Mouse (Mus musculus) kidney, adult 2 months (tissue): Measurements from ENCODE around the gene Srgap1. TPM values are rescaled to one million over a fixed set of nuclear protein-coding genes. Genes with fewer than 3 reads are reported as not detected.
A peak's percentile ranks its signal among the peaks of the same experiment; 100 is the strongest.

ENCODE experiments used
- DNase-seq: peaks from one replicate; pipeline ENCODE4 v3.0.0; 2021
- H3K27ac ChIP-seq: fragments of 200-500 bp; 2 replicates; pipeline ENCODE4 v1.5.1; 2012; ENCODE audit warnings: low read depth, low read length, control low read depth, inconsistent platforms; ENCODE audit not compliant: insufficient read depth
- H3K27me3 ChIP-seq: fragments of 200-500 bp; replicated peaks from 2 replicates; pipeline ENCODE4 v1.6.1; 2012; ENCODE audit warnings: mild to moderate bottlenecking, moderate library complexity, low read length, inconsistent platforms; ENCODE audit not compliant: control insufficient read depth, insufficient read depth
- H3K36me3 ChIP-seq: fragments of 200-500 bp; 2 replicates; pipeline ENCODE4 v1.6.1; 2012; ENCODE audit warnings: mild to moderate bottlenecking, moderate library complexity, low read length, inconsistent platforms; ENCODE audit not compliant: control insufficient read depth, insufficient read depth
- H3K4me1 ChIP-seq: fragments of 200-500 bp; 2 replicates; pipeline ENCODE4 v1.6.1; 2011; ENCODE audit warnings: low read length; ENCODE audit not compliant: control insufficient read depth, insufficient read depth
- H3K4me3 ChIP-seq: fragments of 200-500 bp; 2 replicates; pipeline ENCODE4 v1.5.1; 2011; ENCODE audit warnings: mild to moderate bottlenecking, low read depth, low read length, control low read depth; ENCODE audit not compliant: insufficient read depth
- CTCF ChIP-seq: fragments of 200-500 bp; conservative IDR thresholded peaks from 2 replicates; pipeline ENCODE4 v1.5.1; 2011; ENCODE audit warnings: low read depth, mild to moderate bottlenecking, control low read depth, low read length, moderate library complexity, mixed read lengths; ENCODE audit not compliant: insufficient read depth, insufficient read length
- POLR2A ChIP-seq: fragments of 200-500 bp; IDR thresholded peaks from one replicate; pipeline ENCODE4 v1.6.1; 2011; ENCODE audit warnings: low read depth, low read length, control low read depth
- WGBS: fragments of 180-500 bp; shearing (Covaris S2); methylation state at CpG from one replicate; pipeline ENCODE4 v1.1.7; 2018; 5-methylcytosine and 5-hydroxymethylcytosine counted together
- polyA plus RNA-seq: library from polyadenylated mRNA; depleted of rRNA; stranded (reverse); fragments of >200 nt; gene quantifications from 2 replicates; pipeline ENCODE4 v1.2.3, GENCODE M21; 2012

The Srgap1 gene
- polyA plus RNA-seq, 1 experiment: 3.4 TPM

DNA sequence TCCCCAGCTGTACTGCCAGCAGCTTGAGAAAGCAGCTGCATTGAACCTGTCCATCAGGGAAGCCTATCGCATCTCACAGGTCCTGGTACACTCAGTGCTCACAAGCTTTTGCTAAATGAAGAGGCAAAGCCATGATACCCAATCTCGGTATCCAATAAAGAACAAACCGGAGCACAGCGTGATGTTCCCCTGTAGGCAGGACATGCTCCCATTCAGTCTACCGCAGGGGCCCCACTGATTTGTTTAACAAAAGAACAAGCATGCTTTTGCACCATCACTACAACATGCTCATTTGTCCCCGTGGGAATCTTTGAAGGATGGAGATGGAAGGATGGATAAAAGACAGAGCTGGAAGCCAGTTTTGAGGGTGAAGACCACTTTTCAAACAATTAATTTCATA lies 257.0 kb downstream of the Srgap1 start:
- no peaks in the 10 kb centered on the region for H3K4me1 ChIP-seq
- H3K27me3 ChIP-seq: no peaks in the 10 kb centered on the region
- WGBS: 84% methylated on average over 6 of the region's 6 CpGs
- no peak overlapping the region for H3K4me3 ChIP-seq
- no peak overlapping the region for H3K27ac ChIP-seq
- no peaks in the 10 kb centered on the region for H3K36me3 ChIP-seq
- TF ChIP-seq POLR2A (no peak), CTCF (no peak)
- DNase-seq: no peak

DNA sequence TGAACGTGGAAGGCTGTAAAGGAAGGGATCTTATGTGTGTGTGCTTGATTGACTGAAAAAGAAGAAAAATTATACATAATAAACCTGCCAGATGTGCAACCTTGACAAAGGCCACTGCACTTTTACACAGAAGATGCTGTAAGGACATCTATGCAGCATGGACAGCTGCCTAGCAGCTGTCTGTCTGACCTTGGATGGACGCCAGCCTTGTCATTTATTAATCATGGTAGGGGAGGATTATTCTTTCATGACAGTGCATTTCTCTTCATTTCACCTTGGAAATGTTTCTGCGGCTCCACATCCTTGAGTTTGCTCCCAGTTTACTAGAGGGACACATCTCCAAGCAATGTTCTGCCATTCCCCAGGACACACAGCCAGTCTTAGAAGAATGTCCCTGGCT lies 258.6 kb downstream of the Srgap1 start:
- TF ChIP-seq CTCF (no peak), POLR2A (no peak)
- WGBS: 65% methylated on average over 3 of the region's 3 CpGs
- Histone ChIP-seq H3K4me3 (no peak overlapping the region), H3K27ac (no peak overlapping the region), H3K27me3 (no peaks in the 10 kb centered on the region), H3K4me1 (no peaks in the 10 kb centered on the region), H3K36me3 (no peaks in the 10 kb centered on the region)
- DNase-seq: peak; percentile 70

DNA sequence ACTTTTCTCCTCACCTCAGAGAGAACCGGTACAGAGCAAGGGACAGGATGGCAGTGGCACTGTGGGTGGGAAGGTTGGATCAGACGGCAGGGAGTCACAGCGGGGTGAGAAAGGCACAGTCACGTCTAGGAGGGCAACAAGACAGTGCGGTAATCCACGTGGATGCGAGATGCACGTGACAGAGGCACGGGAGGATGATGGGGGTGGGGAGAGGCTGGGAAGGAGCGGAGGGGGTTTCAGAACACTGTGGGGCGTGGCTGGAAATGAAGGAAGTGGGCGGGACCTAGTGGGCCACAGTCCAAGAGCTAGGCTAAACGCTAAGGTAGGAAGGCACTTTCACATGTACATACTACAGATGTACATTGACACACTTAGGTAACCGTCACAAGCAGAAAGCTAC lies 266.0 kb downstream of the Srgap1 start:
- Histone ChIP-seq H3K4me1 (no peaks in the 10 kb centered on the region), H3K4me3 (no peak overlapping the region), H3K36me3 (no peaks in the 10 kb centered on the region), H3K27me3 (no peaks in the 10 kb centered on the region), H3K27ac (no peak overlapping the region)
- DNase-seq: peak; percentile 10
- WGBS: 39% methylated on average over 14 of the region's 14 CpGs
- TF ChIP-seq CTCF (no peak), POLR2A (no peak)

DNA sequence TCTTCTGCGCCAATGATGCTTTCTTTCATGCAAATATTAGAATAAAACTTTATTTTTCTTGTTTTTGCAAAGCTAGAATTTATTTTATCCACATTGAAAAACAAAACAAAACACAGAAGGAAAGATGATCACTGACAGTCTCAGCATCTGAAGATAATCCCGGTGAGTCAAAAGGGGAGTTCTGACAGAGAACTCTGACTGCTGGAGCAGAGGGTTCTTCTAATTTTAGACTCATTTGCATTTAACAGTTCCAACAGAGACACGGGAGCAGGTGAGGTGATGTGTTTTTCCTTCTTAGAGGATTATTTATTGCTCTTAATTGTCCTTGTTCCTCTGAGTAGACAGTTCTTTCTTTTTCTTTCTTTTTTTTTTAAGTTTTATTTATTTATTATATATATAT lies 271.1 kb downstream of the Srgap1 start:
- Histone ChIP-seq H3K27ac (no peak overlapping the region), H3K4me1 (no peaks in the 10 kb centered on the region), H3K4me3 (no peak overlapping the region), H3K36me3 (no peaks in the 10 kb centered on the region), H3K27me3 (no peaks in the 10 kb centered on the region)
- TF ChIP-seq POLR2A (no peak), CTCF (no peak)
- WGBS: 48% methylated on average over 3 of the region's 3 CpGs
- no peak for DNase-seq

DNA sequence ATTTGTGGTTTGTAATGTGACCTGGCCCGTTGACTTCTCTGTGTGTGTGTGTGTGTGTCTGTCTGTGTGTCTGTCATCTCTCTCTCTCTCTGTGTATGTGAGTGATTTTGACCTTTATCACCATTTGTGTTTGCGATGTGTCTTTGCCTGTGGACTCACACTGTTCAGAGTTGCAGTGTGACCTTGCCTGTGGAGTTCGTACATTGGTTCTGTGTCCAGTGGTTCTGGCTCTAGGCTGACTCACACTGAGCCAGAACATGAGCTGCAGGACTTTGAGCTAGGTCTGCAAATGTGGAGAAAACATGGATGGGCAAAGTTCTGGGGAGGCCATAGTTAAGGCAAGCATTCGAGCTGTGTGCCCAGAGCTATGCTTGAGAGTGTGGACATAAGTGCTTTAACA lies 273.3 kb downstream of the Srgap1 start:
- H3K4me1 ChIP-seq: no peaks in the 10 kb centered on the region
- DNase-seq: peak; percentile 13
- no peak overlapping the region for H3K27ac ChIP-seq
- no peaks in the 10 kb centered on the region for H3K27me3 ChIP-seq
- TF ChIP-seq POLR2A: no peak
- no peak for TF ChIP-seq CTCF
- H3K4me3 ChIP-seq: no peak overlapping the region
- no peaks in the 10 kb centered on the region for H3K36me3 ChIP-seq
- WGBS: 63% methylated on average over 4 of the region's 4 CpGs

DNA sequence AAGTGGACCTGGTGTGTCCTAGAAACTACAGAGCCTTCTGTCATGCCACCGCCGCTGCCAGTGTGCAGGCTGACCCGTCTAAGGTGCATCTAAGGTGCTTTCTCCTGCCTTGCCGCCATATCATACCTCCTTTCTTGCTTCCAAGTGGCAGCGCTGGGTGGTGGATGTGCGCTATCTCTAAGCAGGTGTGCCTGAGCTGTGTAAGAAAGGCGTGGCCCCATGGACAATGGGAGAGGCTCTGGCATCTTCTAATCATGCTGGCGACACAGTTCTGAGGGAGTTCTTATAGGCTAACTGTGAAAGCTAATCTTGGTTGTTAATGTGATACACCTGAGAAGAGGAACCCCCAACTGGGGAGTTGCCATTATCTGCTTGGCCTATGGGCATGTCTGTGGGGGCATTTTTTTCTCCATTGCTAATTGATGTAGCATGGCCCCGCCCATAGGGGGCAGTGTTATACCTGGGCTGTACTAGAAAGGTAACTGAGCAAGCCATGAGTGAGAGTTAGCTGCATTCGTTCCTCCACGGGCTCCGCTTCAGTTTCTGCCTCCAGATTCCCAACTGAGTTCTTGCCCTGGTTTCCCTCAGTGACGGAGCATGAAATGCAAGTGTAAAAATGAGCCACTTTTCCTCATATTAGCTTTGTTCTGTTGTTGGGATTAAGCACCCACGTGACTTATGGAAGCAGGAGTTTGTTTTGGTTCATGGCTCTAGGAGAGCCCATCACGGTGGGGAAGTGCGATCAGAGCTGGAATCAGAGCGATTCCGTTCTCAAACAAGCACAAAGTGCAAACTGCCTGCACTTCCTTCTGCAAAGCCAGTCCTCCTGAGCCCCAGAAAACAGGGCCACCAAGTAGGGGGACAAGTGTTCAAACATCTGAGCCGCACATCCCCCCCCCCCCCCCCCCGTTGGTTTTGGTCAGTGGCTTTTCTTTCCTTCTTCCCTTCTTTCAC lies 276.2 kb downstream of the Srgap1 start:
- DNase-seq: peak; percentile 18

DNA sequence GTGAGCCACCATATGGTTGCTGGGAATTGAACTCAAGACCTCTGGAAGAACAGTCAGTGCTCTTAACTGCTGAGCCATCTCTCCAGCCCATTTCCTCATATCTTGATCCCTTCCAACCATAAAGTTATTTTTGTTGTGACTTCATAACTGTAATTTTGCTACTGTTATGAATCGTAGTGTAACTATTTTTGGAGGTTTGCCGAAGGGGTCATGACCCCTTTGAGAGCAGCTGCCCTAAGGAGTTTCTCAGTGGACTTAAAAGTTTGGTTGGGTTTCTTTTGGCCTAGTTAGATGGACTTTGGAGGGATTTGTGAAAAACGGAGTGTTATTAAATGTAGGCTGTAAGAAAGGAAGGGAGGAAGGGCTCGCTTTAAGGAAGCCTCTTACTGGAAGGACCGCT lies 277.4 kb downstream of the Srgap1 start:
- H3K4me3 ChIP-seq: no peak overlapping the region
- WGBS: 70% methylated on average over 5 of the region's 5 CpGs
- H3K4me1 ChIP-seq: no peaks in the 10 kb centered on the region
- no peak for TF ChIP-seq CTCF
- no peak for DNase-seq
- H3K36me3 ChIP-seq: no peaks in the 10 kb centered on the region
- no peaks in the 10 kb centered on the region for H3K27me3 ChIP-seq
- no peak overlapping the region for H3K27ac ChIP-seq

More for the DNA sequence above, 276.2 kb downstream of the Srgap1 start:
- Histone ChIP-seq H3K27me3 (no peaks in the 10 kb centered on the region), H3K27ac (no peak overlapping the region), H3K4me1 (no peaks in the 10 kb centered on the region), H3K36me3 (no peaks in the 10 kb centered on the region), H3K4me3 (no peak overlapping the region)
- 54% methylated on average over 20 of the region's 20 CpGs for WGBS
- TF ChIP-seq CTCF: peak; percentile 75
- no peak for TF ChIP-seq POLR2A
